Mouse (Mus musculus): ENCODE data around the gene Hic1. TPM values are rescaled to one million over a fixed set of nuclear protein-coding genes. Genes with fewer than 3 reads are reported as not detected.

The Hic1 gene
- polyA plus RNA-seq (2014; fragmentation: Nextera tagmentation; extraction: Ambion mirVana): 2.5 and 3.0 TPM in 2 replicates

DNA sequence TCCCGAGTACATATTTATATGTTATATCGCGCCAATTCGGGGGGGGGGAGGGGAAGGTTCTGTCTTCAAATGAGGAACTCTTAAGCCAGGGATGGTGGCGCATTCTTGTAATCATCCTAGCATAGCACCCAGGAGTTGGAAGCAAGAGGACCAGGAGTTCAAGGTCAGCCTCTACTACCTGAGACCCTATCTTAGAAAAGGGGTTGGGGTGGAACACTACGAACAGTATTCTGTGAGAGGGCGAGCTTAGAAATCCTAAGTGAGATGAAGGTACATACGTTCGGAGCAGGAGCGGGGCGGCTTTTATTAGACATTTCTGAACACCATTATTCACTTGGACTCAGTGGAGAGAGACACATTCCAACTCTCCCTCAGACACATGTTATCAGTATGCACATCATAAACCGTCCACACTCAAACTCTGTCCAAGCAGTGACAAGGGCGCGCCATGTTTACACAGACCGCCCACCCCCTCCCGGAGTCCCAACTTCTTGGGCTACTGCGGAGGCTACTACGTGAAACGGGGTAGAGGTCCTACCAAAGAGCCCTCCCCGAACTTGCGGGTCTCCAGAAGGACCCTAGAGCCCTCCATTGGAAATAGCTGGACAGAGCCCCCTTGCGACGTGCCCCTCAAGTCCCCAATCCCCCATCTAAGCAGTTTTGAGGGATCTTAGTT is at the start of gene Hic1:
Gene Hic1 (minus strand): TSS at position 115 of the 676 bp plus-strand sequence.
- Histone ChIP-seq H3K9me3 (replicated peaks; ENCODE audit: control insufficient read depth, low read length) (no peaks in the 10 kb centered on the region), H3K27me3 (ENCODE audit: control insufficient read depth, insufficient read depth, low read length) (peaks cover 88% of the 10 kb centered on the region), H3K36me3 (ENCODE audit: control insufficient read depth, insufficient read depth, low read length) (no peaks in the 10 kb centered on the region), H3K9ac (ENCODE audit: low read depth, low read length) (peak within 1 kb of the TSS; percentile 79), H3K27ac (ENCODE audit: low read depth, low read length) (peak within 1 kb of the TSS; percentile 51), H3K4me2 (peak within 1 kb of the TSS; percentile 99), H3K4me3 (ENCODE audit: low read depth, low read length) (peak within 1 kb of the TSS; percentile 66), H3K4me1 (ENCODE audit: control insufficient read depth, insufficient read depth, low read length) (peaks cover 76% of the 10 kb centered on the region)
- no peak for ATAC-seq (replicated peaks; ENCODE audit: insufficient number of reproducible peaks, low FRiP score, low TSS enrichment)
- 8% methylated on average over 23 of the region's 23 CpGs for WGBS (ENCODE audit: insufficient replicate concordance)

DNA sequence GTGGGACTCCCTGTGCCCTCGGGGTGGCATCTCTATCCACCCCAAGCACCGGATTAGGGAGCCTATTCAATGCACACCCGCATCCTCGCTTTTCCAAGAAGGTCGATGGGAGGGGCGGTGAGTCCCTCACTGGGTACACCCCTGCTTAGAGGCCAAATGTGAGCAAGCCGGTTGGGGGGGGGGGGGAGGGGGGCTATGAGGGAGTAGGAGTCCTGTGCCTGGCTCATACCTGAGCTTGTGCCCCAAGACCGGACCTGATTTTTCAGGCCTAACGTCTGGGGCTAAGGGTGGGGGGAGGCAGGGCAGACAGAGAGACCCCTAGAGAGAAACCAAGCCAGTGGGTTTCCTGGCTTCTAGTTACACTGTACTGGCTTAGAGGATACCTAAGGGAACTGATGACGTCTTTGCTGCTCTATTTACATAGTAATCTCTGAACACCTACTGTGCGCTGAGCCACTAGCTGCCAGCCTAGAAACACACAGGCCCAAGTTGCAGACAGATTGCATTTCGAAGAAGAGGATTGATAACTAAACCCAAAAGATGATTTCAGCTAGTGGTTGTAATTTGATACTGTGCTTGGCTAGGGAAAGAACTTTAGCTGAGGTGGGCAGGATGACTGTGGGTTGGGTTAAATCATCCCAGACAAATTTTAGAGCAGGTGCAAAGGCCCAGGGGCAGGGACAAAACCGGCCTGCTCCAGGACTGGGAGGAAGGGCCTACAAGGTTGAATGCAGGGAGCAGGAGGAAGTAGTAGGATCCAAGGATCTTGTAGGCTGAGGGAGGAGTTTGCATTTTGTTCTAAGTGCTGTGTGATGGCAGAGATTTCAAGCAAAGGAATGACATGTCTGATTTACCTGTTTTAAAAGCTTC is 45.0 kb upstream of the Hic1 start:
- peak overlapping the region; percentile 34 for H3K4me3 ChIP-seq (ENCODE audit: low read depth, low read length)
- ATAC-seq (replicated peaks; ENCODE audit: insufficient number of reproducible peaks, low FRiP score, low TSS enrichment): no peak; the same call in 1 of the 2 replicates
- H3K9ac ChIP-seq (ENCODE audit: low read depth, low read length): peak overlapping the region; percentile 69
- H3K36me3 ChIP-seq (ENCODE audit: control insufficient read depth, insufficient read depth, low read length): no peaks in the 10 kb centered on the region
- WGBS (ENCODE audit: insufficient replicate concordance): 18% methylated on average over 13 of the region's 13 CpGs
- peaks cover 57% of the 10 kb centered on the region for H3K4me1 ChIP-seq (ENCODE audit: control insufficient read depth, insufficient read depth, low read length)
- no peaks in the 10 kb centered on the region for H3K9me3 ChIP-seq (replicated peaks; ENCODE audit: control insufficient read depth, low read length)
- 0 out of 2 replicates have a peak, but pooled peaks cover 7% of the 10 kb centered on the region for H3K27me3 ChIP-seq (ENCODE audit: control insufficient read depth, insufficient read depth, low read length)
- H3K4me2 ChIP-seq: peak overlapping the region; percentile 75
- H3K27ac ChIP-seq (ENCODE audit: low read depth, low read length): peak overlapping the region; percentile 57; the same call in 1 of the 2 replicates

DNA sequence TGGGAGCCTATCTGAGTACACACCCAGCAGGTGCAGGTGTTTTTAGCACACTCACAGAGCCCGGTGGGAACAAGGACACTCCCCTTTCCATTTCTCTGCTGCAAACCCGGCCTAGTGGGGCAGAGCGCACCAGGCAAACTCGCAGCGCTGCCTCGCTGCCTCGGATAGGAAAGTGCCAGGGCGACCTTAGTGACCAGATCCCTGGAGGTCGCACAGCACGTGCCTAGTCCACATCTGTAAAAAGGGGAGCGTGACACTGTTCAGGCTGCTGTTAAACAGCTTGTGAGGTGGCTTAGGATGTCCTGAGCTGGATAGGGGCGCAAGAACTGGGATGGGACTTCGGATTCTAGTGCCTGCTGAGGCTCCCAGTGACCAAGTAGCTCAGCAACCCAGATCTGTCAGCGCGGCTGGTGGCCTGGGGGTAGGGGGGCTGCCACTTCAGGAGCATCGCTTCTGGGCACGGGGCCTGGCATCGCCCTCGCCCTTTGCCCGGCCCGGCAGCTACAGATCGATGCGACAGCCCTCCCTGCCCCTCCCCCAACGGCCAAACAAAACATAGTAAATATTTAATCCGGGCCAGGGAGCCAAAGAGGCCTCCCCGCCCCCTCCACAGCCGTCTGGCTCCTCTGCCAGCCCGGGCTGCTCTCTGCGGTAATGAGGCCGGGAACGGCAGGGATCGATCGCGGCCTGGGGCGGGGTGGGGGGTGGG is 44.2 kb upstream of the Hic1 start:
- Histone ChIP-seq H3K27ac (ENCODE audit: low read depth, low read length) (peak overlapping the region; percentile 57), H3K36me3 (ENCODE audit: control insufficient read depth, insufficient read depth, low read length) (no peaks in the 10 kb centered on the region), H3K9me3 (replicated peaks; ENCODE audit: control insufficient read depth, low read length) (no peaks in the 10 kb centered on the region), H3K9ac (ENCODE audit: low read depth, low read length) (peak overlapping the region; percentile 69), H3K27me3 (ENCODE audit: control insufficient read depth, insufficient read depth, low read length) (0 out of 2 replicates have a peak, but pooled peaks cover 7% of the 10 kb centered on the region), H3K4me2 (peak overlapping the region; percentile 75), H3K4me1 (ENCODE audit: control insufficient read depth, insufficient read depth, low read length) (peaks cover 65% of the 10 kb centered on the region), H3K4me3 (ENCODE audit: low read depth, low read length) (peak overlapping the region; percentile 34)
- ATAC-seq (replicated peaks; ENCODE audit: insufficient number of reproducible peaks, low FRiP score, low TSS enrichment): no peak
- 7% methylated on average over 35 of the region's 35 CpGs for whole genome bisulfite sequencing (ENCODE audit: insufficient replicate concordance)

DNA sequence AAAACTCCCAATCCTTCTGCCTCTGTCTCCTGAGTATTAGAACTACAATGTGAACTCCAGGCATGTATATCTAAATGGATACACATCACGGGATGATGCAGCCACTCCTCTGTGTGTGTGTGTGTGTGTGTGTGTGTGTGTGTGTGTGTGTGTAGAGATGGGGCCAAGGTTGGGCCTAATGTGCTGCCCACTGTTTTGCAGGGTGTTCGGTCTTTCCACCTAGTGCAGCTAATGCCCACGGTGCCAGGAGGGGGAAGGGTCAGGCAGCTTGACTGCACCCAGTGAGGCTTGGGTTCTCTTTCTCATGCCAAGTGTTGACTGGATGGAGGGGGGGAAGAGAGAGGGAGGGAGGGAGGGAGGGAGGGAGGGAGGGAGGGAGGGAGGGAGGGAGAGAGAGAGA is 43.6 kb upstream of the Hic1 start:
- H3K36me3 ChIP-seq (ENCODE audit: control insufficient read depth, insufficient read depth, low read length): no peaks in the 10 kb centered on the region
- H3K9me3 ChIP-seq (replicated peaks; ENCODE audit: control insufficient read depth, low read length): no peaks in the 10 kb centered on the region
- peak overlapping the region; percentile 42 for H3K4me2 ChIP-seq
- peaks cover 66% of the 10 kb centered on the region for H3K4me1 ChIP-seq (ENCODE audit: control insufficient read depth, insufficient read depth, low read length)
- H3K27me3 ChIP-seq (ENCODE audit: control insufficient read depth, insufficient read depth, low read length): 0 out of 2 replicates have a peak, but pooled peaks cover 7% of the 10 kb centered on the region
- no peak overlapping the region for H3K4me3 ChIP-seq (ENCODE audit: low read depth, low read length)
- ATAC-seq (replicated peaks; ENCODE audit: insufficient number of reproducible peaks, low FRiP score, low TSS enrichment): no peak
- H3K27ac ChIP-seq (ENCODE audit: low read depth, low read length): peak overlapping the region; percentile 96
- WGBS (ENCODE audit: insufficient replicate concordance): 51% methylated on average over 3 of the region's 3 CpGs
- H3K9ac ChIP-seq (ENCODE audit: low read depth, low read length): 0 out of 2 replicates have a peak overlapping the region, but pooled peaks have one; percentile 10

DNA sequence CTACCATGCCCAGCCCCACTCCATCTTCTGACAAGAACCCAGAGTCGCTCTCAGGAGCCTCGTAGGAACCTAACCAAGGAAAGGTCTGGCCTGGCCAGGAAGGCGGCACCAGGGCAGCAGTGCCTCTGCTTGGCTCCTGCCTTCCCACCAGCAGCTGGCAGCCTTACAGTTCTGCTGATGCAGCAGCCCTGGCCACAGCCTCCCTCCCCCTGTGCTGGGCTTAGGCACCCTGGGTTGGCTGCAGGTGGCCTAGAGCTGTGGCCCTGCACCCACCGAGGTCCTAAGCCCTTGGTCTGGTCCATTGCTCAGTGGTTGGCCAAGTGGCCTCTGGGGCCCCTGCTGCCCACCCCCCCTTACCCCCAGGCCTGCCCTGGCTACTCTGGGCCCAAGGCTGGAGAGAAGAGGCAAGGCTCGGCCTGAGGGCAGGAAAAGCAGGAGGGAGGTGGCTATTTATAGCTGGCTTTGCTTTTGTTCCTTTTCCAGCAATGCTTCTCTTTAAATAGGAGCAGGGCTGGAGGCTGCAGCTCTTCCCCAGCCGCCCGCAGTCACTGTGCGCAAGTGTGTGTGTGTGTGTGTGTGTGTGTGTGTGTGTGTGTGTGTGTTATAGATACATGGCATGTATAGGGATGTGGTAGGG is 42.8 kb upstream of the Hic1 start:
- Histone ChIP-seq H3K4me3 (ENCODE audit: low read depth, low read length) (no peak overlapping the region), H3K9me3 (replicated peaks; ENCODE audit: control insufficient read depth, low read length) (no peaks in the 10 kb centered on the region), H3K4me1 (ENCODE audit: control insufficient read depth, insufficient read depth, low read length) (peaks cover 66% of the 10 kb centered on the region), H3K4me2 (peak overlapping the region; percentile 42), H3K9ac (ENCODE audit: low read depth, low read length) (peak overlapping the region; percentile 43), H3K36me3 (ENCODE audit: control insufficient read depth, insufficient read depth, low read length) (no peaks in the 10 kb centered on the region), H3K27ac (ENCODE audit: low read depth, low read length) (peak overlapping the region; percentile 96), H3K27me3 (ENCODE audit: control insufficient read depth, insufficient read depth, low read length) (0 out of 2 replicates have a peak, but pooled peaks cover 7% of the 10 kb centered on the region)
- ATAC-seq (replicated peaks; ENCODE audit: insufficient number of reproducible peaks, low FRiP score, low TSS enrichment): peak; percentile 40; the same call in 1 of the 2 replicates
- 42% methylated on average over 8 of the region's 8 CpGs for WGBS (ENCODE audit: insufficient replicate concordance)

DNA sequence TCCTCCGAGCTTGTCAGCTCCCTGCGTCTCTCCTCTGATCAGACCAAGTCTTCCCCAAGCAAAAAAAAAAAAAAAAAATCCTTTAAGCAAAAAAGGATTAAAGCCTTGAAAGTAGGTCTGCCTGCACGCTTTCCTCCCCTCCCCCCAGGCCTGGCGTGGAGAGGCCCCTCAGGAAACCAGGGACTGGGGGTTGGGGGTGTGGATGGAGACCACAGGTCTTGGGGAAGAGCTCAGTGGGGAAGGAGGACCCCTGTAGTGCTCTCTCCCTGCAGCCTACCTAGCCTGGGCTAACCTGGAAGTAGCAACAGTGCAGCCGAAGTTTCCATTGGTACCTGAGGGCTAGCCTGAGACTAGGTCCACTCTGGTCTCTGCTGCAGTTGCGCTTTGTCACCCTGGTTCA is 41.4 kb upstream of the Hic1 start:
- Histone ChIP-seq H3K36me3 (ENCODE audit: control insufficient read depth, insufficient read depth, low read length) (no peaks in the 10 kb centered on the region), H3K9me3 (replicated peaks; ENCODE audit: control insufficient read depth, low read length) (no peaks in the 10 kb centered on the region), H3K4me3 (ENCODE audit: low read depth, low read length) (no peak overlapping the region), H3K4me2 (no peak overlapping the region), H3K27ac (ENCODE audit: low read depth, low read length) (no peak overlapping the region), H3K9ac (ENCODE audit: low read depth, low read length) (no peak overlapping the region), H3K4me1 (ENCODE audit: control insufficient read depth, insufficient read depth, low read length) (peaks cover 60% of the 10 kb centered on the region), H3K27me3 (ENCODE audit: control insufficient read depth, insufficient read depth, low read length) (0 out of 2 replicates have a peak, but pooled peaks cover 7% of the 10 kb centered on the region)
- WGBS (ENCODE audit: insufficient replicate concordance): 52% methylated on average over 6 of the region's 6 CpGs
- ATAC-seq (replicated peaks; ENCODE audit: insufficient number of reproducible peaks, low FRiP score, low TSS enrichment): no peak

DNA sequence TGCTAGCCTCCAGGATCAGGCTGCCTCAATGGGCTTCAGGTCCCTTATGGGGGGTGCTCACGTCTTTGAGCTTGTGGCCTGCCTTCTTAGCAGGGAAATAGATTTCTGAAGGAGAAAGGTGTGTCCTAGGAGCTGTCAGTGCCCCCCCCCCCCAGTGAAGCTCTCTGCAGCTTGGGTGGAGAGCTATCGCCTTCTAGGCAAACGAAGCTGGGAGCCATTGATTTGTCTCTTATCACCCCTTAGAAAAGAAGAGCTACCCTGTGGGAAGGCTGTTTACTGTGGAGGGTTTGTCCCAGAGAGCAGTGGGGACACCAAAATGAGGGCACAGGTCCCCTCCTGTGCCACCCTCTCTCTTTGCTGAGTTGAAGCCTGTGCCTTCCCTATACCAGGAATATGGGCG is 40.8 kb upstream of the Hic1 start:
- Histone ChIP-seq H3K4me1 (ENCODE audit: control insufficient read depth, insufficient read depth, low read length) (peaks cover 55% of the 10 kb centered on the region), H3K4me2 (peak overlapping the region; percentile 3; the same call in 1 of the 2 replicates), H3K4me3 (ENCODE audit: low read depth, low read length) (no peak overlapping the region), H3K27ac (ENCODE audit: low read depth, low read length) (peak overlapping the region; percentile 15; the same call in 1 of the 2 replicates), H3K9me3 (replicated peaks; ENCODE audit: control insufficient read depth, low read length) (no peaks in the 10 kb centered on the region), H3K36me3 (ENCODE audit: control insufficient read depth, insufficient read depth, low read length) (no peaks in the 10 kb centered on the region), H3K9ac (ENCODE audit: low read depth, low read length) (no peak overlapping the region), H3K27me3 (ENCODE audit: control insufficient read depth, insufficient read depth, low read length) (0 out of 2 replicates have a peak, but pooled peaks cover 7% of the 10 kb centered on the region)
- no peak for ATAC-seq (replicated peaks; ENCODE audit: insufficient number of reproducible peaks, low FRiP score, low TSS enrichment)
- 66% methylated on average over 4 of the region's 4 CpGs for WGBS (ENCODE audit: insufficient replicate concordance)
